Mouse (Mus musculus): ENCODE results near the gene Prdm11. TPM values are rescaled to one million over a fixed set of nuclear protein-coding genes. Genes with fewer than 3 reads are reported as not detected.

Gene Prdm11
- total RNA-seq, 2 experiments from 2014 or later, result 23.2 to 28.4 TPM

- intact Hi-C loops (cut with DNase I), result no loop called here
- DNase-seq (ENCODE audit: extremely low spot score in 1 of 2, low spot score in 2 of 2), result no peak
Measured at GRCm38 (mm10) chr2:93048601-93049323, 2.8 kb upstream of the Prdm11 start.

- intact Hi-C loops (cut with DNase I), result no loop called here
- DNase-seq (ENCODE audit: extremely low spot score in 1 of 2, low spot score in 2 of 2), result no peak
Measured at GRCm38 (mm10) chr2:93047491-93048050, 1.6 kb upstream of the Prdm11 start.

- intact Hi-C loops (cut with DNase I), result no loop called here
- DNase-seq (ENCODE audit: extremely low spot score in 1 of 2, low spot score in 2 of 2), result no peak
Measured at GRCm38 (mm10) chr2:93047036-93047435, 1.1 kb upstream of the Prdm11 start.

- intact Hi-C loops (cut with DNase I), result no loop called here
- DNase-seq (ENCODE audit: extremely low spot score in 1 of 2, low spot score in 2 of 2), result no peak
Measured at GRCm38 (mm10) chr2:93046509-93046835, 505 bp upstream of the Prdm11 start.

GRCm38 (mm10) chr2:93045129-93045817 lies 694 bp downstream of the Prdm11 start:
- intact Hi-C loops (cut with DNase I), result no loop called here
- peak; percentile 93 to 98 for DNase-seq (ENCODE audit: extremely low spot score in 1 of 2, low spot score in 2 of 2)

GRCm38 (mm10) chr2:93043449-93044157 lies 2.4 kb downstream of the Prdm11 start:
- intact Hi-C loops (cut with DNase I), result no loop called here
- no peak for DNase-seq (ENCODE audit: extremely low spot score in 1 of 2, low spot score in 2 of 2)

GRCm38 (mm10) chr2:93041470-93041869 lies 4.5 kb downstream of the Prdm11 start:
- intact Hi-C loops (cut with DNase I), result no loop called here
- peak in 1 of 2 experiments; percentile 30 for DNase-seq (ENCODE audit: extremely low spot score in 1 of 2, low spot score in 2 of 2)

- peak in 1 of 2 experiments; percentile 20 for DNase-seq (ENCODE audit: extremely low spot score in 1 of 2, low spot score in 2 of 2)
- intact Hi-C loops (cut with DNase I), result no loop called here
Measured at GRCm38 (mm10) chr2:93040841-93041240, 5.1 kb downstream of the Prdm11 start.

GRCm38 (mm10) chr2:93039706-93040105 lies 6.3 kb downstream of the Prdm11 start:
- DNase-seq (ENCODE audit: extremely low spot score in 1 of 2, low spot score in 2 of 2), result peak in 1 of 2 experiments; percentile 17
- intact Hi-C loops (cut with DNase I), result no loop called here

- intact Hi-C loops (cut with DNase I), result no loop called here
- peak in 1 of 2 experiments; percentile 23 for DNase-seq (ENCODE audit: extremely low spot score in 1 of 2, low spot score in 2 of 2)
Measured at GRCm38 (mm10) chr2:93039043-93039442, 6.9 kb downstream of the Prdm11 start.

- DNase-seq (ENCODE audit: extremely low spot score in 1 of 2, low spot score in 2 of 2), result peak in 1 of 2 experiments; percentile 39
Measured at GRCm38 (mm10) chr2:93035631-93036030, 10.3 kb downstream of the Prdm11 start.

GRCm38 (mm10) chr2:93032651-93033050 lies 13.3 kb downstream of the Prdm11 start:
- DNase-seq (ENCODE audit: extremely low spot score in 1 of 2, low spot score in 2 of 2), result peak in 1 of 2 experiments; percentile 36
- intact Hi-C loops (cut with DNase I), result no loop called here

More at GRCm38 (mm10) chr2:93035631-93036030, 10.3 kb downstream of the Prdm11 start:
- intact Hi-C loops (cut with DNase I), result no loop called here

- intact Hi-C loops (cut with DNase I), result no loop called here
- peak in 1 of 2 experiments; percentile 49 for DNase-seq (ENCODE audit: extremely low spot score in 1 of 2, low spot score in 2 of 2)
Measured at GRCm38 (mm10) chr2:93032049-93032448, 13.9 kb downstream of the Prdm11 start.

- DNase-seq (ENCODE audit: extremely low spot score in 1 of 2, low spot score in 2 of 2), result peak in 1 of 2 experiments; percentile 19
Measured at GRCm38 (mm10) chr2:93031021-93031420, 14.9 kb downstream of the Prdm11 start.

GRCm38 (mm10) chr2:93030101-93030500 lies 15.9 kb downstream of the Prdm11 start:
- intact Hi-C loops (cut with DNase I), result no loop called here
- no peak for DNase-seq (ENCODE audit: extremely low spot score in 1 of 2, low spot score in 2 of 2)

More at GRCm38 (mm10) chr2:93031021-93031420, 14.9 kb downstream of the Prdm11 start:
- intact Hi-C loops (cut with DNase I), result no loop called here

- intact Hi-C loops (cut with DNase I), result no loop called here
- DNase-seq (ENCODE audit: extremely low spot score in 1 of 2, low spot score in 2 of 2), result peak in 1 of 2 experiments; percentile 43
Measured at GRCm38 (mm10) chr2:93029267-93030060, 16.5 kb downstream of the Prdm11 start.

- DNase-seq (ENCODE audit: extremely low spot score in 1 of 2, low spot score in 2 of 2), result no peak
- intact Hi-C loops (cut with DNase I), result no loop called here
Measured at GRCm38 (mm10) chr2:93028865-93029264, 17.1 kb downstream of the Prdm11 start.

GRCm38 (mm10) chr2:93027713-93028112 lies 18.3 kb downstream of the Prdm11 start:
- intact Hi-C loops (cut with DNase I), result no loop called here
- no peak for DNase-seq (ENCODE audit: extremely low spot score in 1 of 2, low spot score in 2 of 2)
